Mouse (Mus musculus) adrenal gland, adult (tissue): ENCODE measurements around the gene Guca1a.

Experiments
- DNase-seq, 2 experiments: peaks; one replicate each; pipeline ENCODE4 v3.0.0; 2022 to 2023; ENCODE audit warnings: low spot score in 1 of 2; ENCODE audit not compliant: inconsistent age in 2 of 2

Gene Guca1a

DNA sequence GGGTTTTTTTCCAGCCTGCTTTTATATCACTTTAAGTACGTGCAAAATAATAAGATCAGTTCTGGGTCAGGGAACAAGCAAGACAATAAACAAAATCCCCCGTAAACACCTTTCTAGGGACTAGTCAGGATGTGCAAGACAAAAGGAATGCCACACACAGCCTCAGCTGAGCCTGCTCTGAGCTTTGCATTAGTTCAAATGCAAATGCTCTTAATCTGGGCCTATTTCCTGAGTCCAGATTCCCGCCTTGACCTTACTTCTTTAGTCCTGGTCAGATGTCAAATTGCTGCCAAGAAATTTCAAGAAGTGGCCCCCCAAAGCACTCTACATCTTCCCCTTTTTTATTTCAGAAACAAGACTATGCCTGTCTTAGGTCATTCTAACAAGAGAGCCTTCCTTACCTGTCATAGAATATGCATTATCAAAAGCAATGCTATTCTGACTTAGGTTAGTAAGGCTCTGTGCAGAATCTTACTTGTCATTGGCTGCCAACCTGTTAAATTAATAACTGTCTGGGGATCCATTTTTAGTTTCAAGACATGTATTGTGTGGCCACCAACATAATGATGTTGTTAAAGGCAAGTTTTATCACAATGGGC, 50.6 kb downstream of the Guca1a start:
- DNase-seq = no peak
